Mouse (Mus musculus) adrenal gland, postnatal 4 days (tissue): ENCODE results near the gene Kcnh1. TPM values are rescaled to one million over a fixed set of nuclear protein-coding genes. Genes with fewer than 3 reads are reported as not detected.

Source experiments
- DNase-seq, 2 experiments: peaks; one replicate each; pipeline ENCODE4 v3.0.0; 2021 to 2022; ENCODE audit warnings: low spot score in 2 of 2, mixed read lengths in 2 of 2
- total RNA-seq, 2 experiments: library from RNA; stranded (reverse); gene quantifications; 2 replicates each; pipeline ENCODE4 v1.2.3; 2021

Kcnh1 gene
- total RNA-seq, 2 experiments from 2014 or later: 0.48 to 1.3 TPM

DNA sequence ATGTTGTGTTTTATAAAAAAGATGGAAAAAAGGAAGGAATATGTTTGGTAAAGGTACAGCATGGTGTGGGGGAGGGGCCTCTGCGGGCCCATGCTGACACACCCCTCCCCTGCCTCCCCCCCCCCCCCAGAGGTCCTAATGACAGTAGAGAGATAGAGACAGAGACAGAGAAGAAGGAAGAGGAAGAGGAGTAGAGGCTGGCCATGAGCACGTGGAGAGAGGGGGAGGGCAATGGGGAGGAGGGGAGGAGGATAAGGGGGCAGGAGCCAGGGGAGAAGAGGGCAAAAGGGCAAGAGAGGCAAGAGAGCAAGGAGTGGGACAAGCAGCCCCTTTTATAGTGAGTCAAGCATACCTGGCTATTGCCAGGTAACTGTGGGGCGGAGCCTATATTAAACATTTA lies 123.5 kb downstream of the Kcnh1 start:
- no peak for DNase-seq

DNA sequence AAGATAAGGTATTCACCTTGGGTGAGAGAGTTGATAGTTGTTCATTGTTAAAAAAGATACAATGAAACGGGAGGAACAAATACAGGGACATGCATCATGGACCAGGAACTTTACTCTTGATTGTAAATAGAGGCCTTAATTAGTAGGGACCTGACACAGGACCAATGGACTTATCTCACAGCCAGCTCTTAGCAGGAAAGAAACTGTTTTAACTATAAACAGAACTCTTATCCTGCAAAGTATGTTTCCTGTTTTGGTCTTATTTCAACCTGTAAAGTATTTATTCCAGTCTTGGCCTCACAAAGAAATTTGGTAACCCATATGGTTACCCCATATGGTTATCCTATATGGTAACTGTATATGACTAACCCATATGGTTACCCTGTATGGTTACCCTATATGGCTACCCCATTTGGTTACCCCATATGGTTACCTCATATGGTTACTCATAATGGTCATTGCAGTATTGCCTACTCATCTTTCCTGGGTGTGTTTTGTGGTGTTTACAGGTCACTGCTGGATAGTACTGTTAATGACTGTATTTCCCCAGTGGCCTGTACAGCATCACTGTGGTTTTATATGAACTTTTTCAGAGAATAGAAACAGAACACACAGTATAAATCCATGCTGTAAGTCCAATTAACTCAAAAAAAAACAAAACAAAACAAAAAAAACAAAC lies 125.0 kb downstream of the Kcnh1 start:
- no peak for DNase-seq

DNA sequence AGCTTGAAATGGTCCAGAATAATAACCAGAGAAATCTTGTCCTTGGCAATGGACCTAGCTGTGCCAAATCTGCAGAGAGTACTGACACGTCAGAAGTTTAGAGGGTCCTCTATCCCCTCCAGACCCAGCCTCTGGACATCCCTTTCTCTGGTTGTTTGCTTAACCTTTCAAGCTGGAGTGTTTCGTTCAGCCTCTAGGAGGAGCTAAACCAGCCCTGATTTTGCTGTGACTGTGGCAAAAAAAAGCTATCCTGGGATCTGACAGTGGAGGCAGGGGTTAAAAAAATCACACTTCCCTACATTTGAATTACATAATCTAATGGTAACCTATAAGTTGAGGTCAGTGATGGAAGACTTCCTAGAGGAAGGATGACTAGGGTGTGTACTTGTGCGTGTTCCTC lies 133.6 kb downstream of the Kcnh1 start:
- DNase-seq: no peak

DNA sequence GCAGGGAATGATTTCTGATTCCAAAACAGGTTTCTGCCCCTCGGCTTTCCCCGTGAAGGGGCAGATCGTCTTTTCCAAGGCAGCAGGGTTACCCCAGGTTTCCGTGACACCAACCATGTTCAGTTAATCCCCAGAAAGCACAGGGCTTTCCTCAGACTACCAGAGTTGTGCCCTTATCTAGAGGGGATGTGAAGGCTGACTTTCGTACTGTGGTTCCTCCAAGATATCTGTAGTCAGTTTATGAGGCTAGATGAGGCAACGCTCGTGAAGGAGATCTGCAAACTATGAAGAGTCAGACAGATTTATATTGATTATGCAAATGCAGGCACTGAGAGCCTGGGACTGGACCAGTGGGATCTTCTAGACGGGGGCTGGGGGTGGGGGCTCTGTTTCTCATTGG lies 136.5 kb downstream of the Kcnh1 start:
- no peak for DNase-seq

DNA sequence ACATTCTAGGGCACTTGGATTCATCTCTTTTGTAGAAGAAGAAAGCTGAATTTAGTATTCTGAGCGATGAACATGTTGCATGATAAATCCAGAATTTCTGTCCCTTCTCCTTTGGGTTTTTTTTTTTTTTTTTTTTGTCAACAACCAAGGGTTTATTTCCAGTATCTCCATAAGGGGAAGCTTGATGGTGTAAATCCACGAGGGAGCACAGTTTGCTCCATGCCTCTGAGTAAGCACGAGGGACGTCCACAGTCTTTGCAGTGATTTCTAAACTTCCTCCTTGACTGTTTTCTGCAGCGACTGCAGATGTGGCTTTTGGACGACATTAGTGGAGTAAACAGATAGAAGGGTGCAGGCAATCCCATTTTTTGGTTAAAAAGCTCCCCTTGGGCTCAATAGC lies 140.6 kb downstream of the Kcnh1 start:
- no peak for DNase-seq

DNA sequence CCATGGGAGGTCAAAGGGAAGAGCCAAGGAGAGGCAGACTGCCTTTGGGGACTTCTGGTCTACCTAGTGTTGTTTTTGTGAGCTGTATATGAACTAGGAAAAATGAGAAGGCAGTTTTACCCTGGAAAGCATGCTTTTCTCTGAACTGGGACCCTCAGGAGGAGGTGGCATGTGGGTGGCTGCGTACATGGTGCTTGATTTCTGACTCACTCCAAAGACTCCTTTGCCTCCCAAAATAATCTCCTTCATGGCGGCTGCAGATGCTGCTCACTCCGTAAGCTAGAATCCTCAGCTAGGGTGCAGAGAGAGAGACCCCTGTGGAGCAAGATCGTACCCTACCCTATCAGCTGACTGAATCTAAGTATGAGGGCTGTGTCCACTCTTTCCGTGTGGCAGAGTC lies 145.5 kb downstream of the Kcnh1 start:
- DNase-seq: no peak

DNA sequence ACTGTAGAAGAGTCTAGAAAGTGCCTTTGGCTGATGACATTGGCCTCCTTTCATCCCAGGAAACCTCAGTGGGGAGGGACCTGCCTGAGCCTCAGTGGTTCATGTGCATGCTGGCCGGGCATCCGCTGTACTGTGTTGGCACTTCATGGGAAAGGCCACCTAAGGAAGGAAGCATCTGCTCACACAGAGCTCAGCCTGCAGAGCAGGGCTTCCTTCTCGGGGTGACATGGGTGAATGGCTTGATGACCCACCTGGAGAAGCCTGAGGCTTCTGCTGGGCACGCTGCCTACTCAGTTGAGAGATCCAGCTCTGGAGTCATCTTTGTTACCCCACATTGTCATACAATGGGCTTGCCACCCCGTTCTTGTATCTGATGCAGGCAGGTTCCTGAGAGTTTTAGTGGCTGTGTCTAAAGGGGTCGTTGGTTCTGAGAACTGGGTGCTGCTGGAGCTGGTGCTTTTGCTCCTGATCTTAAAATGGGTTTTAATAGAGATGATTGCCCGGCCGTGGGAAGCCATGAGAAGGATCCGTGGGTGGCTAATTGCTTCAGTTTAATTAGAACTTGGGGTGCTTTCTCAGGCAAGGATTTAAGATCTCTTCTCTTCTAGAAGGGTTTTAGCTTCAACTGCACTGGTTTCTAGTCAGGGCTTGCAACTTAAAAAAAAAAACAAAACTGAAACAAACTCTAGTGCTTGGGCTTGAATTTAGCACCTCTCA lies 148.9 kb downstream of the Kcnh1 start:
- DNase-seq: no peak

DNA sequence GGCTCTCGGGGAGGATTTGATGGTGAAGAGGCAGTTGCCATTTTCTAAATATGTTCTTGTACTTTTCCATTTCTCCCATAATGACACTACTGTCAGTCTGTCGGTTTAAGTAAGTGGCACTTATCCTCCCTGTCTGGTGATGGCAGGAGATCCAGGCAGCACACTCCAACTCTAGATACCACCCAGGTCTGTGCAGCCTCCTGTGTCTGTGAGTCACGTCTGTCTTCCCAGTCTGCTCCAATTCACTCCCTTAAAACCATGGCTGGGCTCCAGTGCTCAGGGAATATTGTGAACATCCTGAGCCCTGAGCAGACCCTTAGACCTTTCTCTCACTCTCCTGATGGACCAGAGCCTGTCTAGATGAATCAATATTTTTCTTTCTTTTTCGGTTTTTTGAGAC lies 151.2 kb downstream of the Kcnh1 start:
- DNase-seq: no peak

DNA sequence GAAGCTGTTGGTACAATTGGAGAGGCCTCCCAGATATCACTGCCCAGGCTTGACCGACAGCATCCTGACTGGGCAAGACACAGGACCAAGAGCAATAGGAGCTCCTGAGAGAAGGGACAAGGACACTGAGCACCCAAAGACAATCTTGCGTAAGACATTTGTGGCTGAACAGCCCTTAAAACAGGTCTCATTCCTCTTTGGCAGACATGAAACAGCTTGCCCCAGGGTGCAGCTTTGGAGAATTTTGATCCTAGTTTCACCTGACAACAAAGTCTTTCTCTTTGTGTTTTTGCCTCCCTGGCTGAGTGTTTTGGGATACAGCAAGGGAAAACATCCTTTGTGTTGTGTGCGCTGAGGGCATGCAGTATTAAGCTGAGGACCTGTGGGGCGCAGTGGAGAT lies 153.4 kb downstream of the Kcnh1 start:
- no peak for DNase-seq

DNA sequence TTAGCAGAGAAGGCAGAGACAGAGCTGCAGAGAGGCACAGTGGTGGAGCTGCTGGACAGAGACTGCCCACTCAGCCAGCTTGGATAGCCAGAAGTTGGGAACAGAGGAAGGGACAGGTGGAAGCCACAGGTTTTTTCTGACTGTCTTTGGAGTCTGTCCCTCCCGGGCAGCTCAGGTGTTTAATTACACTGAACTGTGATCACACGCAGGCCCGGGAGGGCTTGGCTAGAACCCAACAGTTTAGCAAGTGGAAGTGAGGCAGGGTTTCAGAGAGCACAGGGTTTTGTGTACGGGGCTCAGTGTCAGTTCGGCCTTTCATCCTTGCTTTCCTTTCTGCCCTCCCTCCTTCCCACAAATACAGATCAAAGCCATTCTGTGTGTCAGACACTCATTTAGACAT lies 156.8 kb downstream of the Kcnh1 start:
- DNase-seq: no peak

DNA sequence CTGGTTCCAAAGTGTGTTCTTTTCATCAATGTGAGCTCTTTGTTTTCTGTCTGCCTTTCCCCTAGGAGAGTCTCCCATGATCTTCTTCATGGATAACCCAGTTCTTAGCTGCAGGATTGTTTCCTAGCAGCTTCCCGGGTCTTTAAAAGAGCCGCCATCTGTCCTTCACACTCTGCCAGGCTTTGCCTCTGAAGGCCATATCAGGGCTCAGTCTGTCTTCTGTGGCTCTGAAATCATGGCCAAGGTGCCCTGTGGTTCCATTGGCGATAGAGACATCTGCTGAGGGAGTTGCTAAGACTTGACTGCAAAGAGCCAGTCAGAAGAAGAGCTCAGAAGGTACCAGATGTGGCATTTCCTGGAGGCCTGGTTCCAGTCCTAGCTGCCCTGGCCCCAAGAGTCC lies 165.7 kb downstream of the Kcnh1 start:
- DNase-seq: no peak

DNA sequence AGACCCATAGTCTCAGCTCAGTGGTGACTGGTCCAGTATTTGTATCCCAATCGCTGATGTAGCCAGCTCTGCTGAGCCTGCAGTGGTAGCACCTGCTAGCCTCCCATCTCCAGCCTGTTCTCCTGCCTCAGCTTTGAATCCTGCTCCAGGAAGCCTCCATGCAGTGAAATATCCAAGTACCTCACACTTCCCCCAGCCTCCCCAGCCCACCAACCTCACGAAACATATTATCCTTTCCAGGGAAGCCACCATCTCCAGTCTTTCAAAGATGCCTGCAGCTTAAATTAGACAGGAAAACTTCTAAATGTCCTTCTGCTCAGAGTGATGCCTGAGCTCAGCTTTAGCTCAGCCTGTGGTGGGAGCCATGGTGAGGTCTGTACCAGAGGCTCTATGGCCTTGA lies 168.6 kb downstream of the Kcnh1 start:
- DNase-seq: no peak

DNA sequence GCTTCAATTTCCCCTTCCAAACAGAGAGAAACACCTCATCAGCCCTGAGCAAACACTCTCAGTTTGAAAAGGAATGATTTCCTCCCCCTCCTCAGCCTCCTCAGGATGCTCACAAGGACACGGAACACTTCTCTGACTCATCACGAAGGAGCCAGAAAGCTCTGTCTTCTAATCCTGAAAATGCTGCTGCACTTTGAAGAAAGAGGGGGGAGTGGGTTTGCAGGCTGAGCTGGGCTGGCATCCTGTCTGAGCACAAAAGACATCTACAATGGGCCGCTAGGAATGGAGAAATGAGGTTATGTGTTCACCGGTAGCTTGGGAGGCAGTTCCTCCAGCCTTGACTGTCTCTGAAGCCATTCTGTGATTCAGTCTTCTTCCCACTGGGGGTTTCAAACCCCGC lies 177.8 kb downstream of the Kcnh1 start:
- no peak for DNase-seq

DNA sequence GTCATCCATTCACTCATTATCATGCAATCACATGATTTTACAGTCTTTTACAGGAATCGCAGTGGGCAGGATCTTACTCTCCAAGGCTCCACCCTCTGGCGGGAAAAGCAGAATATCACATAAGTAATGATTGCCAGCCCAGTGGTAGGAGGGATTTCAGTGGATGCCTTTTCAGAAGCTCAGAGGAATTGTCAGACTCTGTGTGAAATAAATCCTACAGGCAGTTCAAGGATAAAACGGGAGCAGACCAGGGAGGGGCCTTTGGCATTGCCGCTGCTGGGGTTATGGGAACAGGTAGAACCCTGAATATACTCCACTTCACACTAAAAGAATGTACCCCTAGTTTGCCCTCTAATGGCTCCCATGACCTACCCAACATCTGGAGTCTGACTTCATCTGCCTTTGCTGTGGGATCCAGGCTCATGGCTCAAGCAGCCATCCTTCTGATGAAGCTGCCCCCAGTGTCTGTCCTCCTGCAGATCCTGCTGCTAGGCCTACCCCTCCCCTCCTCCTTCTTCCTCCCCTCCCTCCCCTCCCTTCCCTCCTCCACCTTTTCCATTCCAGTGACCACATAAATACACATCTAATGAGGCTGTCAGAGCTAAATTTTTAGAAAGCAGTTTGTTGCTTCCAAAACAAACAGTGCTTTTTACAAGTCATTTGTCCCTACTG lies 181.5 kb downstream of the Kcnh1 start:
- DNase-seq: no peak

DNA sequence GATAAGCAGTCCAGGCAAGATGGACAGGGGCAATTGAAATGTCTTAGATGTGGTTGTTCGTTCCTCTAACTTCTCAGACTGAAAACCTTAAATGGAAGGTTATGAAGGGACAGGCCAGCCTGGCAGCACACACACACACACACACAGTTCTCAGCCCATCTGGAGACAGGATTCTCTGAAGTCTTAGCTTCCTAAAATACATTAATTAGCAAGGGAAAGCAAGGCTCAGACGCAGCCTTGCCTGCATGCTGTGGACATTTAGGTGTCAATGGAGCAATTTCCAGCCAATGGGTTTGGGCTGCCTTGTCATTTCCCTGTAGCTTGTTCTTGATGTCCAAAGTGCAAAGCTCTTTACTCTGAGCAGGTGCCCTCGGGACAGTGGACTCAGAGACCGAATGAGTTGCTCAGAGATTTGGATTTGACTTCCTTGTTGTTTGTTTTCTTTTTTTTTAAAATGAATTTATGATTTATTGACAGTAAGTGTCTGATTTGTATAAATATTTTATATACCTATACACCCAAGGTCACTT lies 188.0 kb downstream of the Kcnh1 start:
- no peak for DNase-seq

DNA sequence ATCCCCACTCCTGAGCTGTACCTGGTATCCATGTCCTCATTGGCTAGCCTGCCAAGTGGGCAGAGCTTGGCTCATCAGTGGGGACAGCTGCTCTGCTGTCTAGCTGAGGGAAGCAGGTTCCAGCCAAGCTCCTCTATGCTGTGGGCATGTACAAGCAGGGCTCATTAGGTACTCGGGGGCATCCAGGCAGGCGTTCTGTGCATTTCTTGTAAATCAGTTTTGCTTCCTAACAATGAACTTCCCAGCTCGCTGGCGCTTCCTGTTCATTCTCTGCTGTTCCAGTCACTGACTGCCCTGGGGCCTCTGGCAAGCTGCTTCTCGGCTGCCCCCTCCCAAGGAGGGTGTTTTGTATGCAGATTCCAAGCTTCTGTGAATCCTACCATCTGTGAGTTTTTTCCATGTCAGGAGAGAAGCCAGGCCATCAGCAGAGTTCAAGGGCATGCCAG lies 190.0 kb downstream of the Kcnh1 start:
- no peak for DNase-seq

DNA sequence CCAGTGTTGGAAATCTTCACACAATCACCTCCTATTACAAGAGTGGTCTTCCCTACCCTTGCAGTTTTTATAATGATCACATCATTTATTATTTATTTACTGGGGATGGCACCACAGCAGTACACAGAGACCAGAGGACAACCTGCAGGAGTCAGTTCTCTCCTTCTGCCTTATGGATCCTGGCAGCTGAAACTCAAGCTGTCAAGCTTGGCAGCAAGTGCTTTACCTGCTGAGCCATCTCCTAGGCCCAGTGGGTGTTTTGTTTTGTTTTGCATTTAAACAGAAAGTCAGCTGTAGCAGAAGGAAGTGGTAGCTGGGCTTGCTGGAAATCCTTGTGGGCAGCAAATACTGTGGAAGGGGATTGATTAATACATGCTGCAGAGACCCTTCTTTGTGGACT lies 197.1 kb downstream of the Kcnh1 start:
- DNase-seq: no peak

DNA sequence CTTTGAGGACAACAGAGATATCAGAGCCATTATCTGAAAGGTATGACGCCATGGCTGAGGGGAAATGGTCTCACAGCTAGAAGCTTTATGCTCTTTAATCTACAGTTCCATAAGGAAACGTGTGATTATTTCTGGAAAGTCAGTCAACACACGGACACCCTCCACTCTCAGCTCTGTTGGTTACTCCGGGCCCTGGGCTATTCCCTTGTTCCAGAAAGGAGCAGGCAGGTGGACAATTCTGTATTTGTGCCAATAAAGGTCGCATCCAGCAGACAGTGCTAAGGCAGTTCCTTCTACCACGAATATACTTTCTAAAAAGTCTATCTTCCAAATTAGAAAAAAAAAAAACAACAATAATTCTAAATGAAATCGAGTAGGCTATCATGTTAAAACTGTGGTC lies 200.5 kb downstream of the Kcnh1 start:
- no peak for DNase-seq

DNA sequence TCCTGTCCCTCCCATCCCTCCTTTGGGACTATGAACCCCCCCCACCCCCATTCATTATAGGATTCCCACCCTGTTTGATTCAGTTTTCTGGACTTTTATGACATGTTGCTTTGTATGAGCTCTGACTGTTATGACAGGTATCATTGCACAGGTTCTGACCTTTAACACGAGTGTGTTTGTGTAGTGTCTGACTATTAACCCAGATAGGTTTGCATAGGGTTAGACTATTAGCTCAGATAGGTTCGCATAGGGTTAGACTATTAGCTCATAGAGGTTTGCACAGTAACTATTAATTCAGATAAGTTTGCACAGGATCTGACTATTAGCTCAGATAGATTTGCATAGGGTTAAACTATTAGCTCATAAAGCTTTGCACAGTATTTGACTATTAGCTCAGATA lies 201.7 kb downstream of the Kcnh1 start:
- DNase-seq: no peak

DNA sequence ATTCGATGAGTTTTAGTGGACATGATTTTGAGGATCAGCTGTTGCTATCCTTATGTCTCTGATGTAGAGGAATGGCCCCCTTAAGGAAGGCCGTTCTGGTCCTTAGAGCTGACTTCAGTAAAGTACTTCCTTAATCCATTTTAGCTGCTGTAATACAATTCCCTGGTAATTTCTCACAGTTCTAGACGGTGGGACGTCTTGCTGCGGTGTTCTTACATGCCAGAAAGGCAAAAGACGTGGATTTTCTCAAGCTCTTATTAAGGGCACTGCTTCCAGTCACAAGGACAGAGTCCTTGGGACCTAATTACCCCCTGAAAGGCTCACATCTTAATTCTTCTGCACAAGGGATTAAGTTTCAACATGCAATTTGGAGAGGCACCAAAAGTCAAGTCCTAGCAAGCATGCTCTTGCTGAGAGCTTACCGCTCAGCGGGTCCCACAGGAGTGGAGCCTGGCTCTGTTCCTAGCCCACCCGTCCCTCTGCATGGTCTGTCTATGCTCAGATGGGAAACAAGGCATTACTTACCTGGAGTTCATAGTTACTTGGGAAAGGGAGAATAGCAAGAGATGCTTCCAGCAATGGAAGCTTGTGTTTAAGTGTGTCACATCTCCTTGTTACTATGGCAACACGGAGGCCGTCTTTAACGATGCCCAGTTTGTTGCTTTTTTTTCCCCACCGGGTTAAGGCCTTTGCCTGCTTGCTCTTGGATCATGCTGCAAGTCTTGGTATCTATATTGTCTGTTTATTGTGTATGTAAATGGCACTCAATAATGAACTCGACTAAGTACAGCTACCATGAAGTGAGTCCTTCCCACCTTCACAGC lies 209.3 kb downstream of the Kcnh1 start:
- no peak for DNase-seq

DNA sequence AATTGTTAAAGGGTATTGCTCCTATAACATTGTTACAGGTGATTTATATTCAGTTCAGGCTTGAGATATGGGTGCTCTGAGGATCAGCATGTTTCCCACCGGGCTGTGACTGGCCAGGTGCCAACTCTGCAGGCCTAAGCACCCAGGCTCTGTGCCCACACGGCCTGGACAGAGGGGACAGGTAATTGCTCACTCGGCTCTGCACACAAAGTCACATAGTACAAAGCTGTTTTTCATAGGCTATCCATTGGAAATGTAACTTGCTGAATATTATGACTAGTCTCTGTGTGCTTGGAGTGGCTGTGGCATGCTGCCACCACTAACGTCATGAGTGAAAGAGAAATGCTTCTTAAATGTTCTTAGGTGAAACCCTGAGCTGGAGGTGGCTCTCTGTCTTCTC lies 210.4 kb downstream of the Kcnh1 start:
- no peak for DNase-seq
